Mouse (Mus musculus) heart, adult 2 months (tissue): Measurements from ENCODE around the gene Zmiz1. TPM values are rescaled to one million over a fixed set of nuclear protein-coding genes. Genes with fewer than 3 reads are reported as not detected.

ENCODE experiments used
- DNase-seq, 2 experiments: peaks; one replicate each; pipeline ENCODE4 v3.0.0; 2021
- H3K27ac ChIP-seq: fragments of 200-600 bp; 2 replicates; pipeline ENCODE4 v1.8.1; 2022
- H3K27me3 ChIP-seq: fragments of 200-500 bp; 2 replicates; pipeline ENCODE4 v1.6.1; 2012; ENCODE audit warnings: mild to moderate bottlenecking, low read length, inconsistent platforms, mixed read lengths; ENCODE audit not compliant: control insufficient read depth, insufficient read depth
- H3K36me3 ChIP-seq: fragments of 200-500 bp; 2 replicates; pipeline ENCODE4 v1.6.1; 2012; ENCODE audit warnings: low read length, inconsistent platforms; ENCODE audit not compliant: control insufficient read depth, insufficient read depth
- H3K4me1 ChIP-seq: fragments of 200-500 bp; 2 replicates; pipeline ENCODE4 v1.6.1; 2011; ENCODE audit warnings: low read length; ENCODE audit not compliant: control insufficient read depth, insufficient read depth
- H3K4me3 ChIP-seq: fragments of 200-600 bp; 2 replicates; pipeline ENCODE4 v1.8.1; 2022
- H3K79me2 ChIP-seq: fragments of 200-500 bp; replicated peaks from 2 replicates; pipeline ENCODE4 v1.6.1; 2012; ENCODE audit warnings: mild to moderate bottlenecking, inconsistent platforms, low read length, moderate library complexity, mixed read lengths; ENCODE audit not compliant: control insufficient read depth, insufficient read depth
- H3K9ac ChIP-seq: fragments of 200-500 bp; 2 replicates; pipeline ENCODE4 v1.6.1; 2012; ENCODE audit warnings: low read depth, mild to moderate bottlenecking, control low read depth, inconsistent platforms, low read length, mixed read lengths
- CTCF ChIP-seq: fragments of 200-600 bp; IDR thresholded peaks from 2 replicates; pipeline ENCODE4 v1.8.1; 2022; ENCODE audit warnings: antibody characterized with exemption, mild to moderate bottlenecking, moderate library complexity
- EP300 ChIP-seq: fragments of 200-500 bp; IDR thresholded peaks from 2 replicates; pipeline ENCODE4 v1.6.1; 2011; ENCODE audit warnings: low read depth, low read length, control low read depth; ENCODE audit not compliant: insufficient read depth
- POLR2A ChIP-seq: fragments of 200-500 bp; IDR thresholded peaks from 2 replicates; pipeline ENCODE4 v1.6.1; 2011; ENCODE audit warnings: mild to moderate bottlenecking, low read depth, low read length, control low read depth; ENCODE audit not compliant: insufficient read depth
- WGBS: fragments of 180-500 bp; shearing (Covaris S2); methylation state at CpG from one replicate; pipeline ENCODE4 v1.1.7; 2018; 5-methylcytosine and 5-hydroxymethylcytosine counted together
- intact Hi-C: fragments of 180-260 bp; cut with DNase I; formaldehyde crosslinking; loops from one replicate; pipeline ENCODE4 v1.15.1; 2025
- polyA plus RNA-seq: library from polyadenylated mRNA; depleted of rRNA; stranded (reverse); fragments of >200 nt; gene quantifications from 2 replicates; pipeline ENCODE4 v1.2.3, GENCODE M21; 2012
- total RNA-seq, 2 experiments: library from RNA; stranded (reverse); gene quantifications; 2 replicates each; pipeline ENCODE4 v1.2.3; 2021

Zmiz1 gene
- total and polyA plus RNA-seq, 3 experiments = 27.1 to 42.0 (median 40.7) TPM

- WGBS = 69% methylated on average over 7 of the region's 7 CpGs
- Histone ChIP-seq H3K27ac (peak overlapping the region; percentile 72), H3K27me3 (no peaks in the 10 kb centered on the region), H3K4me3 (no peak overlapping the region), H3K36me3 (no peaks in the 10 kb centered on the region), H3K4me1 (peaks cover 6% of the 10 kb centered on the region; the same call in 1 of the 2 replicates), H3K9ac (peak overlapping the region; percentile 8; the same call in 1 of the 2 replicates), H3K79me2 (no peaks in the 10 kb centered on the region)
- no peak for DNase-seq
- TF ChIP-seq EP300 (0 out of 2 replicates have a peak, but pooled peaks have one; percentile 38), POLR2A (no peak)
- intact Hi-C loops = no loop called here
Measured at GRCm38 (mm10) chr14:25664310-25664695, 205.3 kb downstream of the Zmiz1 start.

GRCm38 (mm10) chr14:25665314-25665970 is 206.5 kb downstream of the Zmiz1 start:
- H3K36me3 ChIP-seq = no peaks in the 10 kb centered on the region
- DNase-seq = no peak
- no peaks in the 10 kb centered on the region for H3K27me3 ChIP-seq
- 69% methylated on average over 19 of the region's 19 CpGs for WGBS
- TF ChIP-seq EP300 (no peak), CTCF (no peak), POLR2A (no peak)
- intact Hi-C loops = no loop called here
- peaks cover 6% of the 10 kb centered on the region; the same call in 1 of the 2 replicates for H3K4me1 ChIP-seq
- 0 out of 2 replicates have a peak overlapping the region, but pooled peaks have one; percentile 7 for H3K9ac ChIP-seq
- peak overlapping the region; percentile 72 for H3K27ac ChIP-seq
- no peak overlapping the region for H3K4me3 ChIP-seq
- H3K79me2 ChIP-seq = no peaks in the 10 kb centered on the region

GRCm38 (mm10) chr14:25666668-25667376 is 207.8 kb downstream of the Zmiz1 start:
- Histone ChIP-seq H3K27me3 (no peaks in the 10 kb centered on the region), H3K9ac (no peak overlapping the region), H3K36me3 (no peaks in the 10 kb centered on the region), H3K4me1 (peaks cover 6% of the 10 kb centered on the region; the same call in 1 of the 2 replicates), H3K4me3 (no peak overlapping the region), H3K79me2 (no peaks in the 10 kb centered on the region), H3K27ac (peak overlapping the region; percentile 72)
- 69% methylated on average over 2 of the region's 2 CpGs for WGBS
- intact Hi-C loops = no loop called here
- peak; percentile 55; the same call in 1 of the 2 replicates for TF ChIP-seq EP300
- no peak for TF ChIP-seq POLR2A
- peak; percentile 80 for TF ChIP-seq CTCF
- peak in 1 of 2 experiments; percentile 59 for DNase-seq

- 45% methylated on average over 3 of the region's 3 CpGs for WGBS
- intact Hi-C loops = no loop called here
Measured at GRCm38 (mm10) chr14:25667587-25667986, 208.6 kb downstream of the Zmiz1 start.

GRCm38 (mm10) chr14:25679625-25680024 is 220.6 kb downstream of the Zmiz1 start:
- no peak for DNase-seq
- H3K4me1 ChIP-seq = no peaks in the 10 kb centered on the region
- intact Hi-C loops = no loop called here
- no peaks in the 10 kb centered on the region for H3K27me3 ChIP-seq
- no peak overlapping the region for H3K4me3 ChIP-seq
- TF ChIP-seq CTCF (no peak), POLR2A (no peak), EP300 (no peak)
- H3K9ac ChIP-seq = no peak overlapping the region
- 67% methylated on average over 7 of the region's 7 CpGs for WGBS
- H3K27ac ChIP-seq = no peak overlapping the region
- H3K36me3 ChIP-seq = no peaks in the 10 kb centered on the region
- no peaks in the 10 kb centered on the region for H3K79me2 ChIP-seq

More at GRCm38 (mm10) chr14:25667587-25667986, 208.6 kb downstream of the Zmiz1 start:
- H3K4me3 ChIP-seq = no peak overlapping the region
- no peak for TF ChIP-seq CTCF
- no peak for TF ChIP-seq POLR2A
- TF ChIP-seq EP300 = 0 out of 2 replicates have a peak, but pooled peaks have one; percentile 16
- H3K79me2 ChIP-seq = no peaks in the 10 kb centered on the region
- H3K9ac ChIP-seq = no peak overlapping the region
- H3K27ac ChIP-seq = peak overlapping the region; percentile 72
- no peak for DNase-seq
- H3K36me3 ChIP-seq = no peaks in the 10 kb centered on the region
- no peaks in the 10 kb centered on the region for H3K27me3 ChIP-seq
- H3K4me1 ChIP-seq = peaks cover 6% of the 10 kb centered on the region; the same call in 1 of the 2 replicates

- no peak overlapping the region for H3K27ac ChIP-seq
- 65% methylated on average over 6 of the region's 6 CpGs for WGBS
- intact Hi-C loops = no loop called here
- no peak for DNase-seq
- H3K36me3 ChIP-seq = no peaks in the 10 kb centered on the region
- H3K9ac ChIP-seq = no peak overlapping the region
- H3K79me2 ChIP-seq = no peaks in the 10 kb centered on the region
- no peaks in the 10 kb centered on the region for H3K27me3 ChIP-seq
- H3K4me1 ChIP-seq = peaks cover 1% of the 10 kb centered on the region; the same call in 1 of the 2 replicates
- no peak overlapping the region for H3K4me3 ChIP-seq
- TF ChIP-seq CTCF (no peak), EP300 (no peak), POLR2A (no peak)
Measured at GRCm38 (mm10) chr14:25682020-25682419, 223.0 kb downstream of the Zmiz1 start.
